Mouse (Mus musculus) myocyte (in vitro differentiated cells): ENCODE measurements around the gene Ogfrl1. TPM values are rescaled to one million over a fixed set of nuclear protein-coding genes. Genes with fewer than 3 reads are reported as not detected.

Experiments used
- H3K27me3 ChIP-seq: one replicate; pipeline ENCODE4 v1.6.1; 2011; ENCODE audit not compliant: control insufficient read depth, insufficient read depth, insufficient read length
- H3K36me3 ChIP-seq: one replicate; pipeline ENCODE4 v1.6.1; 2011; ENCODE audit not compliant: control insufficient read depth, insufficient read depth
- H3K4me2 ChIP-seq: one replicate; pipeline ENCODE4 v1.6.1; 2011; ENCODE audit warnings: low read depth, control low read depth
- H3K4me3 ChIP-seq: one replicate; pipeline ENCODE4 v1.5.1; 2011; ENCODE audit warnings: mild to moderate bottlenecking, control low read depth, moderate library complexity
- H3K79me2 ChIP-seq: one replicate; pipeline ENCODE4 v1.6.1; 2011; ENCODE audit not compliant: control insufficient read depth, insufficient read depth
- H3ac ChIP-seq: one replicate; pipeline ENCODE4 v1.6.1; 2011; ENCODE audit not compliant: control insufficient read depth, insufficient read length
- CEBPB ChIP-seq: IDR thresholded peaks from 2 replicates; pipeline ENCODE4 v1.6.1; 2011; ENCODE audit warnings: mild to moderate bottlenecking, moderate library complexity; ENCODE audit not compliant: poor library complexity, insufficient read depth, severe bottlenecking
- E2F4 ChIP-seq: IDR thresholded peaks from one replicate; pipeline ENCODE4 v1.6.1; 2011; ENCODE audit warnings: mild to moderate bottlenecking, control low read depth, moderate library complexity; ENCODE audit not compliant: insufficient read depth
- MAX ChIP-seq: IDR thresholded peaks from one replicate; pipeline ENCODE4 v1.6.1; 2011; ENCODE audit warnings: low read depth, mild to moderate bottlenecking, control low read depth
- MYOD1 ChIP-seq, 3 experiments: IDR thresholded peaks; one replicate each; pipeline ENCODE4 v1.6.1; 2011; ENCODE audit warnings: control low read depth in 2 of 3, low read depth in 2 of 3, mild to moderate bottlenecking in 2 of 3, moderate library complexity in 1 of 3; ENCODE audit not compliant: insufficient read length in 2 of 3, control insufficient read depth in 1 of 3
- MYOG ChIP-seq, 3 experiments: IDR thresholded peaks; one replicate each; pipeline ENCODE4 v1.6.1; 2011; ENCODE audit warnings: control low read depth in 2 of 3, low read depth in 2 of 3, mild to moderate bottlenecking in 2 of 3; ENCODE audit not compliant: insufficient read length in 2 of 3, control insufficient read depth in 1 of 3, insufficient read depth in 1 of 3
- POLR2A ChIP-seq: IDR thresholded peaks from one replicate; pipeline ENCODE4 v1.6.1; 2011; ENCODE audit warnings: low read depth, mild to moderate bottlenecking, control low read depth, moderate library complexity; ENCODE audit not compliant: insufficient read length
- POLR2AphosphoS2 ChIP-seq: IDR thresholded peaks from one replicate; pipeline ENCODE4 v1.6.1; 2011; ENCODE audit warnings: low read depth, control low read depth; ENCODE audit not compliant: insufficient read length
- REST ChIP-seq: IDR thresholded peaks from one replicate; pipeline ENCODE4 v1.6.1; 2011; ENCODE audit warnings: mild to moderate bottlenecking, control low read depth, moderate library complexity; ENCODE audit not compliant: insufficient read depth, insufficient read length
- SRF ChIP-seq: IDR thresholded peaks from one replicate; pipeline ENCODE4 v1.6.1; 2011; ENCODE audit warnings: low read depth; ENCODE audit not compliant: control insufficient read depth, insufficient read length
- TCF12 ChIP-seq: IDR thresholded peaks from one replicate; pipeline ENCODE4 v1.6.1; 2011; ENCODE audit warnings: mild to moderate bottlenecking, control low read depth; ENCODE audit not compliant: poor library complexity, insufficient read depth, severe bottlenecking
- TCF3 ChIP-seq: IDR thresholded peaks from one replicate; pipeline ENCODE4 v1.6.1; 2011; ENCODE audit warnings: low read depth, control low read depth; ENCODE audit not compliant: insufficient read length
- USF1 ChIP-seq: IDR thresholded peaks from one replicate; pipeline ENCODE4 v1.6.1; 2011; ENCODE audit warnings: low read depth, mild to moderate bottlenecking, control low read depth, moderate library complexity
- polyA plus RNA-seq: library from polyadenylated mRNA; unstranded; fragments of >200 nt; fragmentation: generic; extraction: Trizol; gene quantifications from one replicate; pipeline ENCODE4 v1.2.1, GENCODE M21; 2012; ENCODE audit warnings: missing spikeins

The Ogfrl1 gene
- polyA plus RNA-seq, 1 experiment, result 0.61 TPM

- no peak for TF ChIP-seq MAX
- TF ChIP-seq REST, result no peak
- no peak for TF ChIP-seq POLR2A
- no peaks in the 10 kb centered on the region for H3K36me3 ChIP-seq
- H3K79me2 ChIP-seq, result no peaks in the 10 kb centered on the region
- peaks cover 13% of the 10 kb centered on the region for H3K27me3 ChIP-seq
- H3ac ChIP-seq, result no peak overlapping the region
- no peak overlapping the region for H3K4me2 ChIP-seq
- H3K4me3 ChIP-seq, result no peak overlapping the region
Measured at GRCm38 (mm10) chr1:23391744-23392143, 5.8 kb downstream of the Ogfrl1 start.

DNA sequence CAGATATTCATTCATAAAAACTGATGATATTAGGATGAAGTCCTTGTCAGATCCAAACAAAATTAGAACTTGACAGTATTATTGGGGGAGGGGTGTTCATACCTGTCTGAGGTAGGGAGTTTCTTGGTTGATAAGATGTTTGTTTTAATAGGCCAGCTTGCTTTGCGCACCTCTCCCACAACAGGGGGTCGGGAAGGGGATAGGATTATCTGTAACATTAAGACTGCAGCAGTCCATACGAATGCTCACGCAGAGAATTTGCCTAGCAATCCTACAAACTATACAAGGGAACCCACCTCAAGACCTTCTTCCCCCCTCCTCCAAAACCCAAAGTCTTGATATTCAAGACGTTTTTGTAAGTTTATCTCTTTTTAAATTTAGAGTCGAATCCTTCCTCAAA lies 13.2 kb downstream of the Ogfrl1 start:
- no peak for TF ChIP-seq REST
- TF ChIP-seq TCF3, result no peak
- no peak for TF ChIP-seq USF1
- no peak for TF ChIP-seq POLR2A
- no peak for TF ChIP-seq MAX
- no peak for TF ChIP-seq MYOD1 (IDR thresholded peaks at IDR 0.05; ENCODE audit: control insufficient read depth in 1 of 3, insufficient read length in 2 of 3, low read depth in 2 of 3)

GRCm38 (mm10) chr1:23382806-23383653 lies 14.5 kb downstream of the Ogfrl1 start:
- Histone ChIP-seq H3K4me3 (peak overlapping the region; percentile 19), H3K27me3 (peaks cover 4% of the 10 kb centered on the region), H3K79me2 (no peaks in the 10 kb centered on the region), H3K36me3 (no peaks in the 10 kb centered on the region), H3K4me2 (peak overlapping the region; percentile 86), H3ac (peak overlapping the region; percentile 19)
- TF ChIP-seq POLR2A (peak; percentile 65), MYOD1 (IDR thresholded peaks at IDR 0.05; ENCODE audit: control insufficient read depth in 1 of 3, insufficient read length in 2 of 3, low read depth in 2 of 3) (no peak), USF1 (no peak), TCF12 (no peak), POLR2AphosphoS2 (no peak), MYOG (IDR thresholded peaks at IDR 0.05; ENCODE audit: control insufficient read depth in 1 of 3, insufficient read depth in 1 of 3, insufficient read length in 2 of 3, low read depth in 2 of 3) (peak in 1 of 3 experiments; percentile 14), REST (no peak), CEBPB (no peak)

More for the DNA sequence above, 13.2 kb downstream of the Ogfrl1 start:
- Histone ChIP-seq H3K36me3 (no peaks in the 10 kb centered on the region), H3ac (no peak overlapping the region), H3K4me3 (no peak overlapping the region), H3K79me2 (no peaks in the 10 kb centered on the region), H3K27me3 (peaks cover 7% of the 10 kb centered on the region), H3K4me2 (no peak overlapping the region)

DNA sequence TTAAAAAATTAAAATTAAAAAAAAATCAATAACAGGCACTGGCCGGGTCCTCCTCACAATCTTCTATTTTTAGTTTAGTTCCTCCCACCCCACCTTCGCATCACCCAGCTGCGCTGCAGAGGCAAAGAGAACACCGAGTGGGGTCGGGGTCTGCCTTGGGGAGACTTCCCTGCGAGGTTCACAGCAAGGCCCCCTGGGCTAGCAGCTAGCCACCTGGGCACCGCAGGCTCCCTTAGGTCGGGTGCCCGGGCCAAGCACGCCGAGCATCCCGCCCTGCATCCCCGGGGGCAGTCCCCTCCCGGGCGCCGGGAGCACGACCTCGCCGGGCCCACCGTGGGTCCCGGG lies 15.1 kb downstream of the Ogfrl1 start:
- peaks cover 1% of the 10 kb centered on the region for H3K27me3 ChIP-seq
- H3ac ChIP-seq, result peak overlapping the region; percentile 19
- H3K4me3 ChIP-seq, result peak overlapping the region; percentile 19
- H3K36me3 ChIP-seq, result no peaks in the 10 kb centered on the region
- TF ChIP-seq MYOD1 (IDR thresholded peaks at IDR 0.05; ENCODE audit: control insufficient read depth in 1 of 3, insufficient read length in 2 of 3, low read depth in 2 of 3) (no peak), TCF12 (no peak), POLR2AphosphoS2 (no peak), CEBPB (no peak), MYOG (IDR thresholded peaks at IDR 0.05; ENCODE audit: control insufficient read depth in 1 of 3, insufficient read depth in 1 of 3, insufficient read length in 2 of 3, low read depth in 2 of 3) (no peak), SRF (no peak), POLR2A (no peak), MAX (no peak), TCF3 (no peak), E2F4 (no peak), REST (no peak), USF1 (no peak)
- H3K79me2 ChIP-seq, result no peaks in the 10 kb centered on the region
- peak overlapping the region; percentile 86 for H3K4me2 ChIP-seq

DNA sequence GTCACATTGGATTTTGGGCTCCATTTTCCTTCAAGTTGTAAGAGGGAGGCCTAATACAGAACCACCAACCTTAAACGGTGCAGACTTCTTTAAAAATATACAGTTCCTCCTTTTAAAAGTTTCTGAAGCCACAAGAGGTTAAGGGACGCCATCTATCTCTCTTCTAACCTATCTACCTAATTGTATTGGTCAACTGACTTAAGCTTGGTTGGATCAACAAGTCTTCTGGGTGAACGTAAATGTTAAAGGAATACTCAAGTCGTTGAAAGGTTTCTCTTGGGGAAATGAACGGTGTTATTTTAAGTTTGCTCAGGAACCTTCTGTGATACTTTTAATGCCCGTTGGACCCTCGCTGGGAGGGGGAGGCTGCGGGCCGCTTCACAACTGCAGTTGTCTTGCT lies 15.5 kb downstream of the Ogfrl1 start:
- Histone ChIP-seq H3K4me2 (peak overlapping the region; percentile 86), H3K36me3 (no peaks in the 10 kb centered on the region), H3ac (peak overlapping the region; percentile 19), H3K27me3 (no peaks in the 10 kb centered on the region), H3K79me2 (no peaks in the 10 kb centered on the region), H3K4me3 (peak overlapping the region; percentile 19)
- TF ChIP-seq CEBPB, result no peak
- no peak for TF ChIP-seq SRF
- no peak for TF ChIP-seq POLR2AphosphoS2
- no peak for TF ChIP-seq MYOD1 (IDR thresholded peaks at IDR 0.05; ENCODE audit: control insufficient read depth in 1 of 3, insufficient read length in 2 of 3, low read depth in 2 of 3)
- TF ChIP-seq POLR2A, result no peak
- TF ChIP-seq TCF12, result no peak
- no peak for TF ChIP-seq MYOG (IDR thresholded peaks at IDR 0.05; ENCODE audit: control insufficient read depth in 1 of 3, insufficient read depth in 1 of 3, insufficient read length in 2 of 3, low read depth in 2 of 3)
- no peak for TF ChIP-seq TCF3
- no peak for TF ChIP-seq MAX
- no peak for TF ChIP-seq REST
- no peak for TF ChIP-seq E2F4
- no peak for TF ChIP-seq USF1
